Mouse (Mus musculus): ENCODE data around the gene Ano10.

DNA sequence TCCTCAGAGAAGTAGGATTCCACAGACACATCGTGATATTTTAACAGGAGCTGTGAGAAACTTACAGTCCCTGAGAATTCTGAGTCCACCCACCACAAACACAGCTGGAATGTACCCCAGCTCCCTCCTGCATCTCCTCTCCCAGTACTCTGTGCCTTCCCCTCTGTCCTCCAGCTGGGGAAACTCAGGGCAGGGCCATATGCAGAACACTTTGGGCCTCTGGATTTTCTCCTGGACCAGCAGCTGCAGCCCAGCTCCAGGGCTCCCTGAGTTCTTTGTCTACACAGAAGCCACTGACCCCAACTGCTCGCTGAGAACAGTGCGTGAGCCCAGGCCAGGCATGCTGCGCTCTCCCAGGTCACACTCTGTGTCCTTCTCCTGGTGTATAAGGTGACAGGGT is 111.1 kb downstream of the Ano10 start:
- TF ChIP-seq POLR2A (IDR thresholded peaks at IDR 0.05; ENCODE audit: borderline replicate concordance, insufficient read depth, low read length) (no peak), CTCF (IDR thresholded peaks at IDR 0.05; ENCODE audit: borderline replicate concordance, insufficient read depth, low read depth, low read length) (no peak)

Data from cerebellum, adult 2 months (tissue).